Mouse (Mus musculus) cerebellum, adult 2 months (tissue): ENCODE measurements around the gene Gm11114. TPM values are rescaled to one million over a fixed set of nuclear protein-coding genes. Genes with fewer than 3 reads are reported as not detected.

Experiments
- DNase-seq, 2 experiments: peaks; one replicate each; pipeline ENCODE4 v3.0.0; 2021
- H3K27ac ChIP-seq: fragments of 200-500 bp; 2 replicates; pipeline ENCODE4 v1.5.1; 2012; ENCODE audit warnings: low read length, control low read depth, inconsistent platforms; ENCODE audit not compliant: insufficient read depth
- H3K27me3 ChIP-seq: fragments of 200-500 bp; 2 replicates; pipeline ENCODE4 v1.6.1; 2012; ENCODE audit warnings: inconsistent platforms, mild to moderate bottlenecking, low read length, moderate library complexity; ENCODE audit not compliant: control insufficient read depth, insufficient read depth
- H3K4me1 ChIP-seq: fragments of 200-500 bp; 2 replicates; pipeline ENCODE4 v1.6.1; 2011; ENCODE audit warnings: low read length; ENCODE audit not compliant: control insufficient read depth, insufficient read depth
- H3K4me3 ChIP-seq: fragments of 200-500 bp; replicated peaks from 2 replicates; pipeline ENCODE3; 2011; ENCODE audit warnings: mild to moderate bottlenecking, low read depth, low read length, control low read depth; ENCODE audit not compliant: insufficient read depth
- CTCF ChIP-seq: fragments of 200-500 bp; IDR thresholded peaks from 2 replicates; pipeline ENCODE4 v1.5.1; 2011; ENCODE audit warnings: low read depth, mild to moderate bottlenecking, control low read depth, low read length, moderate library complexity, borderline replicate concordance; ENCODE audit not compliant: insufficient read depth
- POLR2A ChIP-seq: fragments of 200-500 bp; IDR thresholded peaks from 2 replicates; pipeline ENCODE4 v1.6.1; 2011; ENCODE audit warnings: low read length, control low read depth, borderline replicate concordance; ENCODE audit not compliant: insufficient read depth
- WGBS: fragments of 180-500 bp; shearing (Covaris S2); methylation state at CpG from one replicate; pipeline ENCODE4 v1.1.7; 2018; 5-methylcytosine and 5-hydroxymethylcytosine counted together
- polyA plus RNA-seq: library from polyadenylated mRNA; depleted of rRNA; stranded (reverse); fragments of >200 nt; gene quantifications from 2 replicates; pipeline ENCODE4 v1.2.3, GENCODE M21; 2012; rRNA removed

Gene Gm11114
- polyA plus RNA-seq, 1 experiment = not detected

DNA sequence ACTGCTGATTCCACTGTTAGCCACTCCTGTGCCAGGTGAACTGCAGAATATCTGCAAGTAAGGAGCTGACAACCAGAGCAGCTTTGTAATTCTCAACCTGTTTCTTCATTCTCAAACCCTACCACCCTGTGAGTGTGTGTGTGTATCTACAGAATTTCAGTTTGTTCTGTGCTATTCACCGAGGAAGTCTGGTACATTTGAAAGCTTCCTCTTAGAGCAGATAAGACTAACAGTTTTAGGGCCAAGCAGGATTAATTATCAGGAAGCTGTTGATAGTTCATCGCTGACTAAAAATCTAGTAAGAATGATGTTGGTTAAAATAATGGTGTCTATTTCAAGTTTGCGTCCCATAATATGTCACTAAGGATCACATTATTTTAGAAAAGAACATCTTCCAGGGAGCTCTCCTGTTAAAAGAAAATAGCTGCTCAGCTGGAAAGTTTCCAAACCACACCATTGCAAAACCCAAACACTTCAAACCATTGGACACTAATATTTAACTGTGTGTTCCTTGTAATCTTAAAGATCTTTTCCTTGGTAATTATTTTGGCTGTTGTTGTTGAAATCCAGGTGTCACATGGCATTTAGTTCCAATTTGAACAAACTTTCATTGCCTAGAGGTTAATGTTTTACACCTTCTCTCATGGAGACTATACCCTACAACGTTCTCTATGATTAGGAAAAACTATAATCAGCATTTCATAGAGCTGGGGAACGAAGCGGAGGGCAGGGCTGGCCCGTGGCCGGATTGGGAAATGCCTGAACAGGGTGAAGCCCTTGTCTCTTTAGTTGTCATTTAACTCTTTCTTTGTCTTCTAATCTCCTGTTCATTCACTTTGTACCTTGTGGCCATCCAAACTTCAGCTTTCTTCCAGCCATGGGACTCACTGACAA, 30.6 kb downstream of the Gm11114 start:
- TF ChIP-seq POLR2A (no peak), CTCF (no peak)
- H3K27ac ChIP-seq = no peak overlapping the region
- WGBS = 86% methylated on average over 8 of the region's 8 CpGs
- DNase-seq = no peak
- no peak overlapping the region for H3K4me3 ChIP-seq
- H3K4me1 ChIP-seq = no peaks in the 10 kb centered on the region
- H3K27me3 ChIP-seq = no peaks in the 10 kb centered on the region

DNA sequence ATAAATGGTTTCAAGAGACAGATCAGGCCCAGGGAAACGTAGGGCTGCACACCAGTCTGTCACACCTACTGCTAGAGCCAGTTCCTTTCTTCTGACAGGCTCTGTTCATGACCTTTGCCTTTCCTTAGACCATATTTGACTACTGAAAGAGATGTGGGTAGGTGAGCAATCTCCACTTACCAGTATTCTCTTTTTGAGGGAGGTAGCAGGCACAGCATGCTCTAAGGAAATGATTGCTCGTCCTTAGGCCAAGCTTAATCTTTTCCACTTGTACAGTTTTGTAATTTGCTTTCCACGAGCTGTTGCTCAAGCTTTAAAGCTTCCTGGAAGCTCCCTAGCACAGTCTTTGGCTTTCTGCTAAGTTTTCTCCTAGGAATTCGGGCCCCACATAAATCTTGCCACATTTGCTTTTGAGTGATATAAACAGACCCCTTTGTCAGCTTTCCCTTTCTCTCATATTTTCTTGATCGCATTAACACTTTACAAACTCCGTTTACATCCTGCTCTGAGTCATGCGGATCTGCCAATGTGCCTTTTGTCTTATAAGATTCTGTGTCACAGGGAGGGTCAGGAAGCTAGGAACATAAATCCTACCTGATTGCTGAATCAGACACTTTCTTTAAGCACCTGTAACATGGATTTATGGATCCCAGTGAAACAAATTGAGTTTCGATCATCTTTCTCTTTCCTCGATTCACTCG, 35.4 kb downstream of the Gm11114 start:
- H3K4me3 ChIP-seq = no peak overlapping the region
- WGBS = 85% methylated on average over 10 of the region's 10 CpGs
- no peaks in the 10 kb centered on the region for H3K27me3 ChIP-seq

DNA sequence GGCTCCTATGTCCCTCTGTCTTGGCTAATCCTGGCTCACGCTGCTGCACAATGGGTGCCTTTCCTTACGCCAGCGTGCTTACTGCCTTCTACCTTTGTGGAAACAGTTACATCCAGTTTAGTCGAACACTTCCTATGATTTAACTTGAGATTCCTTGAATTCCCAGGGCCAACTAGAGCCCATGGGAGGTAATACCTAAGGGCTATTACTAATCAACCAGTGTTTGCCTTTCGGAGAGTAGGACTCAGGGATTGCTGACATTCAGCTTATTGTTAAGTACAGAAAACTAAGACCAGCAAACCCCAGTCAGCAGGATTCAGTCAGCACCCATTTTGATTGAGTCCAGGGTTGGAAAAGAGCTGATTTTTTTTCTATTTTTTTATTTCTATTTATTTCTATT, 43.0 kb downstream of the Gm11114 start:
- H3K4me1 ChIP-seq = no peaks in the 10 kb centered on the region
- WGBS = 89% methylated on average over 5 of the region's 5 CpGs

More for the DNA sequence above, 35.4 kb downstream of the Gm11114 start:
- H3K4me1 ChIP-seq = no peaks in the 10 kb centered on the region
- H3K27ac ChIP-seq = no peak overlapping the region
- no peak for TF ChIP-seq POLR2A
- TF ChIP-seq CTCF = no peak
- no peak for DNase-seq

DNA sequence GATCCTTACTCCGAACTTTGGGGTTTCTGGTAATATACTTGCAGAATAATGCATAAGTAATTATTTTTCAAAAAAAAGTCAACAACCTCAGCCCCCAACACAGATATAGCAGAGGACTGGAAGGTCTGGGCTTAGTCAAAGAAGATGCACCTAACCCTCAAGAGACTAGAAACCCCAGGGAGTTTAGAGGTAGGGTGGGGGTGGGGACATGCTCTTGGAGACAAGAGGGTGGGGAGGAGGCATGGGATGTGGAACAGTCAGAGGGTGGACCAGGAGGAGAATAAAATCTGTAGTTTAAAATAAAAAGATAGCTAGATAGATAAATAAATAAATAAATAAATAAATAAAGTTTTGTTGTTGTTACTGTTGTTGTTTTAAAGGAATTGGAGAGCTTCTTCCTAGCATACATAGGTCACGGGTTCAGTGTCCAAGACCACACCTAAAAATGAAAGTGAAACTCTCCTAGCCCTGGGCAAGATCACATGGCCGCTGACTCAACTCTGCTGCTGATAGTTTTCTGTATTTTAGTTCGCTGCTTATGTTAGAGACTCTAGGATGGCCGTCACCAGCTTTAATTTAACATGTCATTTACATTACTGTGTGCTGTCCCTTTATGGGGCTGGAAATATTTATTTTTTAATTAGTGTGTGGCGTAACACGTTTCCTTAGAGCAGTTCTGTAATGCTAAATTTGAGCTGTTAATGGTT, 44.7 kb downstream of the Gm11114 start:
- WGBS = 89% methylated on average over 7 of the region's 7 CpGs
- no peak for DNase-seq
- H3K27me3 ChIP-seq = no peaks in the 10 kb centered on the region
- H3K4me3 ChIP-seq = no peak overlapping the region
- H3K4me1 ChIP-seq = no peaks in the 10 kb centered on the region
- TF ChIP-seq CTCF (no peak), POLR2A (no peak)
- H3K27ac ChIP-seq = no peak overlapping the region

More for the DNA sequence above, 43.0 kb downstream of the Gm11114 start:
- Histone ChIP-seq H3K4me3 (no peak overlapping the region), H3K27me3 (no peaks in the 10 kb centered on the region), H3K27ac (no peak overlapping the region)
- DNase-seq = no peak
- TF ChIP-seq CTCF (no peak), POLR2A (no peak)

Other genes with a start within 250 kb of the Gm11114 start
- gene Tent5a, start 14.6 kb downstream of the Gm11114 start, polyA plus RNA-seq = 1.3 and 1.4 TPM in 2 replicates